In the genomic region with DNA sequence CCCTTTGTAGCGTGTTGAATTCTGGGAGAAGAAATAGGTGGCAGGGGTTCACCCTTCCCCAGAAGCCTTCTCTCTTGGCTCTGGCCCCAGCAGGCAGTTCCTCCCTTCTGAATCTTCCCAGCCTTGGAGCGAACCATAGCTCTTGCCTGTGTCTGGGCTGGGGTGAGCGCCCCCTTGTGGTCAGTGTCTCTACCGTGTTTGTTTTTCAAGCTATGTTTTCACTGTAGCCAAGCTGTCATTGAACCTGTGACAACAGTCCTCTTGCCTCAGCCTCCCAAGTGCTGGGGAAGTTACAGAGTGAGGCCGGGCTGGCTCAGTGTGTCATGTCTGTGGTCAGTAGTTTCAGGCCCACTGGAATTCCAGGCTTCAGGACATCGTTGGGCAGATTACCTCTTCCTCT, we compare ENCODE assay signal across 8 mouse cellular contexts. TPM values are rescaled to one million over a fixed set of nuclear protein-coding genes. Genes with fewer than 3 reads are reported as not detected.
A peak's percentile ranks its signal among the peaks of the same experiment; 100 is the strongest.
DNase-seq lines count a peak whose midpoint lies in the region; ATAC-seq and TF ChIP-seq lines count a peak whose summit lies in the region.
"Had no signal": no experiment of that assay in that cellular context is flagged by ENCODE, and none has a peak within 500 bp of the region (broad histone marks: within the 10 kb centered on the region; RNA-seq: fewer than 3 reads in every experiment).

No protein-coding gene starts in this region.

- TF ChIP-seq CTCF in cortical plate, adult 2 months (IDR thresholded peaks at IDR 0.05; ENCODE audit: extremely low read depth, insufficient read depth, low read length): peak; percentile 71

- H3K27ac ChIP-seq in cortical plate, adult 2 months (ENCODE audit: insufficient read depth, low read length): no peak overlapping the region
- H3K27ac ChIP-seq: limb, embryonic 12.5 days had no signal

- H3K4me1 ChIP-seq in cortical plate, adult 2 months (ENCODE audit: control insufficient read depth, insufficient read depth, low read length): peaks cover 3% of the 10 kb centered on the region

- H3K4me3 ChIP-seq in cortical plate, adult 2 months (ENCODE audit: insufficient read depth, low read length): no peak overlapping the region
- H3K4me3 ChIP-seq: limb, embryonic 12.5 days had no signal

- peak; percentile 64 for ATAC-seq in megakaryocyte, adult 5-6 weeks (ENCODE audit: poor library complexity, severe bottlenecking)

- no peak for TF ChIP-seq POLR2A in cortical plate, adult 2 months (IDR thresholded peaks at IDR 0.05; ENCODE audit: extremely low read depth, insufficient read depth, low read length)

- DNase-seq in ES-CJ7 (ENCODE audit: low read depth, low spot score): peak; percentile 85
- DNase-seq in adrenal gland, adult (ENCODE audit: inconsistent age in 2 of 2, low spot score in 1 of 2): peak; percentile 76 to 92
- DNase-seq in heart, adult 9 months (ENCODE audit: low spot score in 2 of 2): peak; percentile 26 to 61
- DNase-seq in layer of hippocampus, postnatal 14 days (ENCODE audit: low spot score in 2 of 2): peak; percentile 63 to 74
- DNase-seq in spleen, postnatal 4 days (ENCODE audit: low spot score in 2 of 2): peak; percentile 60 to 88

RNA-seq across cellular contexts. Expression of a gene that starts 4.9 kb away (rescaled TPM):
- polyA plus RNA-seq in cortical plate, adult 2 months (2012; rRNA removed): 4.1 and 8.5 TPM in 2 replicates
- 1 to 10 TPM; 1.6 to 1.7 TPM for total RNA-seq in layer of hippocampus, postnatal 14 days (2021)
- total RNA-seq in megakaryocyte, adult 5-6 weeks (2015): not detected in 2 replicates
- total RNA-seq in megakaryocyte, adult 5-6 weeks (2017): not detected in 2 replicates
- polyA plus RNA-seq: limb, embryonic 12.5 days had no signal

RNA-seq across cellular contexts. Expression of a gene that starts 55.7 kb away (rescaled TPM):
- 12.4 and 13.4 TPM in 2 replicates for polyA plus RNA-seq in cortical plate, adult 2 months (2012; rRNA removed)
- total RNA-seq in layer of hippocampus, postnatal 14 days (2021): 10 to 100 TPM; 26.5 to 28.7 TPM
- 26.9 and 28.1 TPM in 2 replicates for total RNA-seq in megakaryocyte, adult 5-6 weeks (2015)
- 14.1 and 16.7 TPM in 2 replicates for total RNA-seq in megakaryocyte, adult 5-6 weeks (2017)
